Mouse (Mus musculus) T-cell, adult 66 days (primary cell): ENCODE results near the gene Zfp143. TPM values are rescaled to one million over a fixed set of nuclear protein-coding genes. Genes with fewer than 3 reads are reported as not detected.

Experiments
- total RNA-seq, 2 experiments: library from RNA; stranded (reverse); gene quantifications; 3 replicates in 1 of 2; 4 replicates in 1 of 2; pipeline ENCODE4 v1.2.4; 2023

The Zfp143 gene
- 10 to 100 TPM; 31.5 to 33.6 TPM for total RNA-seq

GRCm38 (mm10) chr7:110061199-110061751 lies at the start of gene Zfp143:
Gene Zfp143, plus strand, starts transcription at chr7:110061217.

DNA sequence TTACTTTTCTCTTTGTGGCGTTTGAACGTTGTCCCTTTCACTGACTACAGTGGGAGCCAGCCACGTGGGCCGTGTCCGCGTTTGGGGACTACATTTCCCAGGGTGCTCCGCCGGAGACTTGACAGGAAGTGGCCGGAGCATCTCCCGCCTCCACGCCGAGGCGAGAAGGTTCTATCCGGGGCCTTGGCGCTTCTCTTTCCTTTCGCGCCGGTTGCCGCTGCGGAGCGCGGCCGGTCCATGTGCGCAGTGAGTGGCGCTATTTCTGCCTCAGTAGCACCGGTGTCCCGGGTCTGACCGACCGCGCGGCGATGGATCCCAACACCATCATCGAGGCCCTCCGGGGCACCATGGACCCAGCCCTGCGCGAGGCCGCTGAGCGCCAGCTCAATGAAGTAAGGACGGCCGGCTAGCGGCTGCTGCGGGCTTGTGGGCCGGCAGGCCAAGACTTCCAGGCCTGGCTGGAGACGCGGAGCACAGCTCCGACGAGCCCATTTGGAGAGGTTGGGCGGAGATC lies 42.8 kb upstream of the Zfp143 start, which contains the start of gene Ipo7:
Gene Ipo7 (plus strand): TSS at position 158 of the 514 bp plus-strand sequence.

DNA sequence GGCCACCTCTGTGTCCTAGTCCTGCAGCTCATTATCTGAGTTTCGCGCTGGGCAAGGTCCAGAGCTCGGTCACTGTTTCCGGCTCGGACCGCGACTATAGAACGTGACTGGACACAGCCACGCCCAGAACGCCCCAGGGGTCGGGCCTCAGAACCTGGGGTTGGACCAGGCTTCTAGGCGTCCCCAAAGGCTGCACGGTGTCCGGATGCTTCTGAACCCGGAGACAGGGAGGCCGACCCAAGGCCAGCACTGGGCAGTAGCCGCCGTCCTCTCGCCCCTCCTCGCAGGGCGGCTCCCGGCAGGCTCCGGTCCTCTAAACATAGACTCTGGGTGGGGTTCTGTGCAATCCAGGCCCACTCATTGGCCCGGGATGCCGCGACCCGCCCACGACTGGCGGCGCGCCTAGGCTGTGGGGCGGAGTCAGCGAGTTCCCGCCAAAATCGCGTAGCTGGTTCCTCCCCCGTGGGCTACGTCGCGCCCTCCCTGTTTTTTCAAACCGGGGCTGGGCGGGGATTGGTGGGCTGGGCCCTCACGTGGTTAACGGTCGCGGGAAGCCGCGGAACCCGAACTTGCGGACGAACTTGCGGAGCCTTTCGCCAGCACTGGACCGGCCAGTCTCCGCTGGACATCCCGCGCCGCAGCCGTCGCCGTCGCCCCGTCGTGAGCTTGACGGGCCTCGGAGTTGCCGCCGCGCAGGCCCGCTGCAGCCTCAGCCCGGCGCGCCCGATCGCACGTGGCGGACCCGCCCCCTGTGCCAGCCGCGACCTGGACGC lies 60.7 kb downstream of the Zfp143 start, which contains the start of gene Wee1:
Gene Wee1 (plus strand): TSS at position 531 of the 773 bp plus-strand sequence.

Other genes with a start within 250 kb of the Zfp143 start
- not detected for gene Scube2, start 195.5 kb upstream of the Zfp143 start, total RNA-seq
- gene Dennd5a, start 100.7 kb upstream of the Zfp143 start, total RNA-seq, result 10 to 100 TPM; 28.9 to 32.6 TPM
- gene Tmem41b, start 74.3 kb upstream of the Zfp143 start, total RNA-seq, result 10 to 100 TPM; 44.6 to 50.0 TPM
- 10 to 100 TPM; 63.5 to 68.6 TPM for gene Ipo7, start 42.9 kb upstream of the Zfp143 start, total RNA-seq
- gene Wee1, start 60.8 kb downstream of the Zfp143 start, total RNA-seq, result 1 to 10 TPM; 4.1 to 4.2 TPM
- 10 to 100 TPM; 11.6 TPM for gene Swap70, start 160.5 kb downstream of the Zfp143 start, total RNA-seq